Mouse (Mus musculus): ENCODE results near the gene Fgfr4. TPM values are rescaled to one million over a fixed set of nuclear protein-coding genes. Genes with fewer than 3 reads are reported as not detected.
A peak's percentile ranks its signal among the peaks of the same experiment; 100 is the strongest.
"Not testable (repeated sequence)": the region's sequence is repeated elsewhere in the genome, so short reads cannot be mapped to it uniquely, and the experiment has no call there.

Fgfr4 gene
- polyA plus RNA-seq, 1 experiment from 2014 or later, result 4.3 TPM

- ATAC-seq (ENCODE audit: insufficient number of reproducible peaks, insufficient read depth, low FRiP score, low TSS enrichment, low read depth); H3K9ac ChIP-seq: not testable (repeated sequence)
- WGBS, result 86% methylated on average over 4 of the region's 4 CpGs
Observed at GRCm38 (mm10) chr13:55202758-55203157, 50.3 kb downstream of the Fgfr4 start.

GRCm38 (mm10) chr13:55203740-55204139 is 51.3 kb downstream of the Fgfr4 start:
- H3K27ac ChIP-seq, result no peak overlapping the region
- H3K4me3 ChIP-seq, result no peak overlapping the region
- H3K4me2 ChIP-seq, result no peak overlapping the region
- WGBS, result 78% methylated on average over 9 of the region's 9 CpGs
- no peaks in the 10 kb centered on the region for H3K27me3 ChIP-seq
- no peaks in the 10 kb centered on the region for H3K36me3 ChIP-seq
- H3K4me1 ChIP-seq, result no peaks in the 10 kb centered on the region
- no peak for ATAC-seq (ENCODE audit: insufficient number of reproducible peaks, insufficient read depth, low FRiP score, low TSS enrichment, low read depth)
- no peaks in the 10 kb centered on the region for H3K9me3 ChIP-seq
- no peak overlapping the region for H3K9ac ChIP-seq

More at GRCm38 (mm10) chr13:55202758-55203157, 50.3 kb downstream of the Fgfr4 start:
- not testable (repeated sequence) for H3K4me2 ChIP-seq, H3K36me3 ChIP-seq, H3K4me1 ChIP-seq, H3K9me3 ChIP-seq, H3K4me3 ChIP-seq, H3K27me3 ChIP-seq, H3K27ac ChIP-seq

GRCm38 (mm10) chr13:55204667-55205389 is 52.4 kb downstream of the Fgfr4 start:
- no peak for ATAC-seq (ENCODE audit: insufficient number of reproducible peaks, insufficient read depth, low FRiP score, low TSS enrichment, low read depth)
- 87% methylated on average over 8 of the region's 11 CpGs for WGBS
- no peak overlapping the region for H3K4me3 ChIP-seq
- H3K4me1 ChIP-seq, result peaks cover 8% of the 10 kb centered on the region
- no peak overlapping the region for H3K27ac ChIP-seq
- no peaks in the 10 kb centered on the region for H3K27me3 ChIP-seq
- no peaks in the 10 kb centered on the region for H3K36me3 ChIP-seq
- H3K9me3 ChIP-seq, result no peaks in the 10 kb centered on the region
- H3K4me2 ChIP-seq, result no peak overlapping the region
- H3K9ac ChIP-seq, result no peak overlapping the region

GRCm38 (mm10) chr13:55205448-55206205 is 53.2 kb downstream of the Fgfr4 start:
- no peaks in the 10 kb centered on the region for H3K36me3 ChIP-seq
- no peaks in the 10 kb centered on the region for H3K9me3 ChIP-seq
- no peak for ATAC-seq (ENCODE audit: insufficient number of reproducible peaks, insufficient read depth, low FRiP score, low TSS enrichment, low read depth)
- no peak overlapping the region for H3K4me3 ChIP-seq
- H3K27ac ChIP-seq, result no peak overlapping the region
- no peaks in the 10 kb centered on the region for H3K27me3 ChIP-seq
- WGBS, result 94% methylated on average over 6 of the region's 6 CpGs
- H3K9ac ChIP-seq, result no peak overlapping the region
- H3K4me2 ChIP-seq, result no peak overlapping the region
- H3K4me1 ChIP-seq, result peaks cover 12% of the 10 kb centered on the region

- Histone ChIP-seq H3K4me3 (peak overlapping the region; percentile 86; the same call in 1 of the 2 replicates), H3K36me3 (peaks cover 9% of the 10 kb centered on the region), H3K9ac (no peak overlapping the region), H3K27ac (peak overlapping the region; percentile 97; the same call in 1 of the 2 replicates), H3K9me3 (no peaks in the 10 kb centered on the region; the same call in 1 of the 2 replicates), H3K4me1 (peaks cover 24% of the 10 kb centered on the region), H3K27me3 (no peaks in the 10 kb centered on the region), H3K4me2 (peak overlapping the region; percentile 86; the same call in 1 of the 2 replicates)
- 63% methylated on average over 13 of the region's 13 CpGs for WGBS
- ATAC-seq (ENCODE audit: insufficient number of reproducible peaks, insufficient read depth, low FRiP score, low TSS enrichment, low read depth), result no peak
Observed at GRCm38 (mm10) chr13:55208837-55209648, 56.6 kb downstream of the Fgfr4 start.

- ATAC-seq (ENCODE audit: insufficient number of reproducible peaks, insufficient read depth, low FRiP score, low TSS enrichment, low read depth), result peak; percentile 8; the same call in 1 of the 2 replicates
- Histone ChIP-seq H3K27me3 (no peaks in the 10 kb centered on the region), H3K36me3 (peaks cover 15% of the 10 kb centered on the region), H3K27ac (peak within 1 kb of the TSS; percentile 97), H3K9me3 (no peaks in the 10 kb centered on the region; the same call in 1 of the 2 replicates), H3K4me3 (peak within 1 kb of the TSS; percentile 86), H3K4me1 (peaks cover 31% of the 10 kb centered on the region), H3K9ac (peak within 1 kb of the TSS; percentile 94), H3K4me2 (peak within 1 kb of the TSS; percentile 86)
- WGBS, result 24% methylated on average over 31 of the region's 31 CpGs
Observed at GRCm38 (mm10) chr13:55209649-55210192, 57.3 kb downstream of the Fgfr4 start, which contains the start of gene Nsd1. TSS of gene Nsd1 (plus strand) at chr13:55209782.

- H3K4me1 ChIP-seq, result peaks cover 33% of the 10 kb centered on the region
- H3K9me3 ChIP-seq, result no peaks in the 10 kb centered on the region; the same call in 1 of the 2 replicates
- peaks cover 17% of the 10 kb centered on the region for H3K36me3 ChIP-seq
- peak overlapping the region; percentile 97 for H3K27ac ChIP-seq
- under 1% methylated on average over 42 of the region's 77 CpGs for WGBS
- peak overlapping the region; percentile 94 for H3K9ac ChIP-seq
- H3K27me3 ChIP-seq, result no peaks in the 10 kb centered on the region
- peak; percentile 33 for ATAC-seq (ENCODE audit: insufficient number of reproducible peaks, insufficient read depth, low FRiP score, low TSS enrichment, low read depth)
- peak overlapping the region; percentile 86 for H3K4me2 ChIP-seq
- H3K4me3 ChIP-seq, result peak overlapping the region; percentile 86
Observed at GRCm38 (mm10) chr13:55210193-55210970, 57.9 kb downstream of the Fgfr4 start.

- ATAC-seq (ENCODE audit: insufficient number of reproducible peaks, insufficient read depth, low FRiP score, low TSS enrichment, low read depth), result peak; percentile 63
- peak overlapping the region; percentile 97 for H3K27ac ChIP-seq
- peak overlapping the region; percentile 86 for H3K4me2 ChIP-seq
- WGBS, result 2% methylated on average over 17 of the region's 17 CpGs
- H3K36me3 ChIP-seq, result peaks cover 21% of the 10 kb centered on the region
- no peaks in the 10 kb centered on the region; the same call in 1 of the 2 replicates for H3K9me3 ChIP-seq
- no peaks in the 10 kb centered on the region for H3K27me3 ChIP-seq
- peak overlapping the region; percentile 94 for H3K9ac ChIP-seq
- H3K4me1 ChIP-seq, result peaks cover 38% of the 10 kb centered on the region
- peak overlapping the region; percentile 86 for H3K4me3 ChIP-seq
Observed at GRCm38 (mm10) chr13:55210971-55211220, 58.5 kb downstream of the Fgfr4 start.

GRCm38 (mm10) chr13:55211221-55212010 is 59.0 kb downstream of the Fgfr4 start:
- Histone ChIP-seq H3K9ac (peak overlapping the region; percentile 94), H3K27me3 (no peaks in the 10 kb centered on the region), H3K4me1 (peaks cover 43% of the 10 kb centered on the region), H3K4me3 (peak overlapping the region; percentile 86), H3K9me3 (no peaks in the 10 kb centered on the region; the same call in 1 of the 2 replicates), H3K27ac (peak overlapping the region; percentile 97), H3K36me3 (peaks cover 26% of the 10 kb centered on the region), H3K4me2 (peak overlapping the region; percentile 86)
- ATAC-seq (ENCODE audit: insufficient number of reproducible peaks, insufficient read depth, low FRiP score, low TSS enrichment, low read depth), result peak; percentile 76
- WGBS, result under 1% methylated on average over 58 of the region's 93 CpGs

GRCm38 (mm10) chr13:55212011-55212360 is 59.5 kb downstream of the Fgfr4 start:
- H3K4me1 ChIP-seq, result peaks cover 44% of the 10 kb centered on the region

More at GRCm38 (mm10) chr13:55212011-55212360, 59.5 kb downstream of the Fgfr4 start:
- WGBS, result 0% methylated on average over 12 of the region's 32 CpGs
- H3K27ac ChIP-seq, result peak overlapping the region; percentile 97
- H3K27me3 ChIP-seq, result no peaks in the 10 kb centered on the region
- peak; percentile 63 for ATAC-seq (ENCODE audit: insufficient number of reproducible peaks, insufficient read depth, low FRiP score, low TSS enrichment, low read depth)
- H3K9me3 ChIP-seq, result no peaks in the 10 kb centered on the region; the same call in 1 of the 2 replicates
- peaks cover 32% of the 10 kb centered on the region for H3K36me3 ChIP-seq
- peak overlapping the region; percentile 86 for H3K4me2 ChIP-seq
- H3K9ac ChIP-seq, result peak overlapping the region; percentile 94
- peak overlapping the region; percentile 86 for H3K4me3 ChIP-seq

All from embryonic facial prominence, embryonic 13.5 days (tissue).